Mouse (Mus musculus) left cerebral cortex, postnatal 10 days (tissue): ENCODE measurements around the gene Neurl4. TPM values are rescaled to one million over a fixed set of nuclear protein-coding genes. Genes with fewer than 3 reads are reported as not detected.
"Not testable (repeated sequence)": the region's sequence is repeated elsewhere in the genome, so short reads cannot be mapped to it uniquely, and the experiment has no call there.

Experiments
- DNase-seq, 2 experiments: peaks; one replicate each; pipeline ENCODE4 v3.0.0; 2021 to 2022; ENCODE audit warnings: low spot score in 2 of 2, mixed read lengths in 1 of 2; ENCODE audit errors: extremely low spot score in 1 of 2
- intact Hi-C: fragments of 180-260 bp; cut with DNase I; formaldehyde crosslinking; loops from one replicate; pipeline ENCODE4 v1.15.1; 2025
- total RNA-seq, 2 experiments: library from RNA; stranded (reverse); gene quantifications; 2 replicates each; pipeline ENCODE4 v1.2.3; 2021

The Neurl4 gene
- total RNA-seq, 2 experiments from 2014 or later: 126 to 129 TPM

DNA sequence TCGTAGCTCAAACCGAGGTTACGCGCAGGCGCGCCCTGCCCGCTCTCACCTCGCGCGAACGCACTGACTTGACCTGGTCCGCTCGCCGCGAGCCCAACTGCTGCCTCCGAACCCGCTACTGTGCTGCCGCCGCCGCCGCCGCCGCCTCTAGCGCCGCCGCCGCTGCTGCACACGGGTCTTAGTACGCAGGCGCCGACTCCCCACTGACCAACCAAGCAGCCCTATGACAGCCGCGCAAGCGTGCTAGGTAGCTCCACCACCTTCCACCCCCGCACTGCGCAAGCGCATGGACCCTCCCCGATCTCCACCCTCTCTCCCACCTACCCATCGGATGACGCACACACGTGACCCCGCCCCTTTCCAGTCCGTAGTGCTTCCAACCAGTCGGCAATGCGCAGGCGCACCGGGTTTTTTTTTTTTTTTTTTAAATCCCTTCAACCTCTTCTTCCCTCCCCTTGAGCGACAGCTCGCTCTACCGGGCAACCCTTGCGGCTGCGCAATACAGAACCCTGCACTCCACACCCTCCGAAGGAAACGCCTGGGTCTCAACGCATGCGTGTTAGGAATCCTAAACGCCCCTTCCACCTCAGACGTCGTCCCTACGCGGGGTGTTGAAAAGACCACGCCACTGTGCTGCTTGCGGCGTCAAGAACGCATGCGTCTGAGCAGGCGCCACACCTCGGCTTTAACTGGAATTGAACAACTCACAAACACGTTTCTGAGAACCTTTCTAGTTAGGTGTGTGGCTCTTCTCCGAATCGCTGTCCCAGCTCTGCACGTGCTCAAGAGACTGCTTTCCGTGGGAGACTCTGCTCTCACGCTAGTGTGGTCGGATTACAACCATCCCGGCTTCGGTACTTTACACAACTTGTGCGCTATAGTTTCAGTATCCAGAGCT lies 20.5 kb downstream of the Neurl4 start, which contains the start of gene Eif5a:
Gene Eif5a, minus strand, starts transcription at position 845 of the 898 bp plus-strand sequence.
- intact Hi-C loops: no loop called here
- DNase-seq: peak; percentile 100

DNA sequence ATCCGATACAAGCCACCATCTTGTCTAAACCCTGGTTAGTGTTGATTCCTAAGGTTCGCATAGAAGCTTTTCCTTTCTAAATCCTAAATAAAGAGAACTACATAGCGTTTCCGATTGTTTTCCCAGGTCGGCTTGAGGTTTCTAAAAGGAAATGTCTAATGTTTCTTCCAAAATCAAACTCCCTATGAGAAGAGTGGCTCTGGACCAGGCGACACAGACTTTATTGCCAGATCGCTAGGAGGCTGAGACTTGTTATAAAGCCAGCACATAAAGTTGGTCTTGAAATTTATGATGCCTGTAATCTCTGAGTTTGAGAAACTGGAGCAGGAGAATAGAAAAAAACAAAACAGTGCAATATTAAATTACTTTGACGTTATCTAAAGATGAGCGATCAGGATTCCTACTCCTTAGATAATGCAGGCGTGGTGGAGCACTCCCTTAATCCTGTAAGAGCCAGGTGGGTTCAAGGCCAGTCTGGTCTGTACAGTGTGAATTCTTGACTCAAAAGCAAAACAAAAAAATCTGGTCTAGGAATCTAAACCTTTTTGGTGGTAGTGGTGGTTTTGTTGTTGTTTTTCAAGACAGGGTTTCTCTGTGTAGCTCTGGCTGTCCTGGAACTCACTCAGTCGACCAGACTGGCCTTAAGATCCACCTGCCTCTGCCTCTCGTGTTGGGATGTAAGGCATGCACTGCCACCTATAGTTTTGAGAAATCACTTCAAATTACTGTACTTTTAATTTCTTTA lies 21.3 kb downstream of the Neurl4 start:
- no peak for DNase-seq
- intact Hi-C loops: no loop called here

DNA sequence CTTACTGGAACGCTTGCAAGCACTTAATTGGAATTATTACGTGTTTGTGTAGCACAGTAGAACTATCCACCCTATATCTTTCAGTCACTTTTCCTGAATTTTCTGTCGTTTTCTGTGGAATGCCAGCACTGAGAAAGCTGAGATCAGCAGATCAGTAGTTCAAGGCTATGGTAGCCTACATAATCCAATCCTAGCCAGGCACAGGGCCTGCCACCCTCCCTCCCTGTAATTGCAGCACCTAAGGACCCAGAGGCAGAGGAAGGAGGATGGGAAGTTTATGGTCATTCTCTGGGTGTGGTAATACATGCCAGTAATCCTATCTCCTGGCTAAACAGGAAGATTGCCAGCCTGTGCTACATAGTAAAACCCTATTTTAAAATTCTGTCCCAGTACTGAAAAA lies 21.9 kb downstream of the Neurl4 start:
- no peak for DNase-seq
- intact Hi-C loops: no loop called here

DNA sequence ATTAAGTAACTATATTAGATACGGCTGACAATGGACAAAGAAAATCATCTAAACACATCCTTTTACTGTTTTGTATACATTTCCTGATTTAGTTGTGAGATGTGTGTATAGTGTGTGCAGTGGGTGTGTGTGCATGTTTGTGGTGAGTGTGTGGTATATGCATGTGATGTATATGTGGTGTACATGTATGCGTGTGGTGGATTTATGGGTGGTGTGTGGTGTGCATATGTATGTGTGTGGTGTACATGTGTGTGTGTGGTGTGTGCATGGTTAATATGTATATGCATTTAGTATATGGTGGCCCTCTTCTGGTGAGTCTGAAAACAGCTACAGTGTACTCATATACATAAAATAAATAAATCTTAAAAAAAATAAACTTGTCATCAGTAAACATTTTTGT lies 26.6 kb downstream of the Neurl4 start:
- intact Hi-C loops: no loop called here
- DNase-seq: no peak

DNA sequence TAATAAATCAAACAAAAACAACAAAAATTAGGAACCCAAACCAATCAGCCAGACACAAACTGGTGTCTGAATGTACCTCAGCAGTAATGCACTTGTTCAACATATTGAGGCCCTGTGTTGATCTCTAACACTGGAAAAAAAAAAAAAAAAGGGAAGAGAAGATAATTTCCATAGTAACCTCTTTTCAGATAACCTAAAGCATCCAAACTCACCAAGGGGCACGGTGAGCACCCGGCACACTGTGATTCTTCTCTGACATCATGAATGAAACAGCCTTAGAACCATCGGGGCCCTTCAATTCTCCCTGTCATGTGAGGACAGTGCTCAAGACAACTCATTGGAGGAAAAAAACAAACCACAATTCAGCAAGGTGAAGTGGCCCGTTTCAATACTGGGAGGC lies 28.8 kb downstream of the Neurl4 start:
- intact Hi-C loops: loop anchor here (10.0 kb wide), 1 partner anchor 285 kb away; the partner anchor contains the start of gene Slc16a11
- no peak for DNase-seq

DNA sequence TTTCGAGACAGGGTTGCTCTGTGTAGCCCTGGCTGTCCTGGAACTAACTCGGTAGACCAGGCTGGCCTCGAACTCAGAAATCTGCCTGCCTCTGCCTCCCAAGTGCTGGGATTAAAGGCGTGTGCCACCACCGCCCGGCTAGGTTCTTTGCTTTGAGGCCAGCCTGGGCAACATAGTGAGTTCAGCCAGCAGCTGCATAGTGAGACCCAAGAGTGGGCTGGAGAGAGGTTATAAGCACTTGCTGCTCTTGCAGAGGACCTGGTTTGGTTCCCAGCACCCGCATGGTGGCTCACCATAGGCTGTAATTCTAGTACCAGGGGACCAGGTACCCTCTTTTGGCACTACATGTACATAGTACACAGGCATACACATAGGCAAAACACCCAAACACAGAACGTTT lies 29.3 kb downstream of the Neurl4 start:
- intact Hi-C loops: loop anchor here (10.0 kb wide), 1 partner anchor 285 kb away; the partner anchor contains the start of gene Slc16a11

DNA sequence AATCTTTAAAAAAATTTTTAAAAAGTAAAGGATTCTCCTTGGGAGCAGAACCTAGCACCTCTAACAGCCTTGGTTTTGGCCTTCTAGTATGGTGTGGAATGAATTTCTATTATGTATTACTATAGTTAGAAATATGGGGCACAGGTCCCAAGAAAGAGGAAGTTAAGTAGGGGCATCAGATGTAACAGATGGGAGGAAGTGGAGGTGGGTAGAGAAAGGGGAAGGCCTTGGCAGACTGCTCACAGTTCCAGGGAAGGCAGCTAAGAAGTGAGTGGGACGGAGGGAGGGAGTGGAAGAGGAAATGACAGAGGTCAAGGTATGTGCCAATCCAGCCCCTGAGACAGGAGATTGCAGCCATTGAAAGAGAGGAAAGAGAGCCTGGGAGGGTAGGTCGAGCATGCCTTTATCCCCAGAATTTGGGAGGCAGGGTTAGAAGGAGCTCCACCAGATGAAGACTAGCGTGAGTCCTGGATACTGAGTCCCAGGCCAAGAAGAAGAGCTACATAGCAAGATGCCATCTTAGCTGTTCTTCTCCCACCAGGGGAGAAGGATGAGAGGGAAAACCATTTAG lies 30.2 kb downstream of the Neurl4 start:
- intact Hi-C loops: loop anchor here (10.0 kb wide), 1 partner anchor 284 kb away; the partner anchor contains the start of gene Slc16a11
- no peak for DNase-seq

More for the DNA sequence above, 29.3 kb downstream of the Neurl4 start:
- not testable (repeated sequence) for DNase-seq

DNA sequence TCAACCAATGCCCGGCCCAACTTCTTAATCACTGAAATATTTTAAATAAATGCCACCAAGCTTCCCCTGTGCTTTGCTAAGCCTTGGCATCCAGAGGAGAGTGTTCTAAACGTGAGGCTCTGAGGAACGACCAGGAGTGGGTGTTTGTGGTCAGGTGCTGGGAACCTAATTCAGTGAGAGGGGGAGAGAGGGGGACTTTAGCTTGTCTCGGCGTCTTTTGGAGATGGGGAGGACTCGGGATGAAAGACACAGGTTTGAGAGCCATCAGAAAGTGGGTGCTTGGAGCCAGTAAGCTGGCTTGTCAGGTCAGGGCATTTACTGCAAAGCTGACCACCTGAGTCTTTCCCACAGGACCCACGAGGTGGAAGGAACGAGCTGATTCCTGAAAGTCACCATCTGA lies 30.9 kb downstream of the Neurl4 start:
- DNase-seq: no peak
- intact Hi-C loops: loop anchor here (10.0 kb wide), 1 partner anchor 283 kb away; the partner anchor contains the start of gene Slc16a11

DNA sequence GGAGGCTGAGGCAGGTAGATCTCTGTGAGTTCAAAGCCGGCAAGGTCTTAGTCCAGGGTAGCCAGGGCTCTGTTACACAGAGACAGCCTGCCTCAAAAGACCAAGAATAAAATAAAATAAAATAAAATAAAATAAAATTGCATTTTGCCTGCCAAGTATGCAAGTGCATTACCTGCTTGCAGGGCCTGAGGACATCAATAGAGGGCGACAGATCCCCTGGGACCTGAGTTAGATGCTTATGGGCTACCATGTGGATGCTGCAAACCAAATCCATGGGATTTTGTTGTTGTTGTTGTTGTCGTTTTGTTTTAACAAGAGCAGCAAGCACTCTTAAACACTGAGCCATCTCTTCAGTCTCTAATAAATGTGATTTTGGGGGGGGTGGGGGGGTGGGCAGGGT lies 31.4 kb downstream of the Neurl4 start:
- intact Hi-C loops: loop anchor here (10.0 kb wide), 1 partner anchor 283 kb away; the partner anchor contains the start of gene Slc16a11
- DNase-seq: no peak

DNA sequence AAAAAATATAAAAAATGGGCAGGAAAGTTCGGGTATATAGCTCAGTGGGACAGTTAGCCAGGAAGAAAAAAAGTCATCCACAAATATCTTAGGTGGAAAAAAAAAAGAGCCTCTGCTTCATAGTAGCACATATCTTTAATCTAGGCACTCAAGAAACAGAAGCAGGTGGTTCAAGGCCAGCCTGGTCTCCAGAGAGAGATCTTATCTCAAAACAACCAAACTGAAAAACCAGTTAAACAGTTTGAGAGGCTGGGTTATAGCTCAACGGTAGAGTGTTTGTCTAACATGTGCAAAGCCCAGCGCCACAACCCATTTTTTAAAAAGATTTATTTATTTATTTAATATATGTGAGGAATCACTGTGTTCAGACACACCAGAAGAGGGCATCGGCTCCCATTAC lies 32.2 kb downstream of the Neurl4 start:
- no peak for DNase-seq
- intact Hi-C loops: loop anchor here (10.0 kb wide), 1 partner anchor 282 kb away; the partner anchor contains the start of gene Slc16a11

DNA sequence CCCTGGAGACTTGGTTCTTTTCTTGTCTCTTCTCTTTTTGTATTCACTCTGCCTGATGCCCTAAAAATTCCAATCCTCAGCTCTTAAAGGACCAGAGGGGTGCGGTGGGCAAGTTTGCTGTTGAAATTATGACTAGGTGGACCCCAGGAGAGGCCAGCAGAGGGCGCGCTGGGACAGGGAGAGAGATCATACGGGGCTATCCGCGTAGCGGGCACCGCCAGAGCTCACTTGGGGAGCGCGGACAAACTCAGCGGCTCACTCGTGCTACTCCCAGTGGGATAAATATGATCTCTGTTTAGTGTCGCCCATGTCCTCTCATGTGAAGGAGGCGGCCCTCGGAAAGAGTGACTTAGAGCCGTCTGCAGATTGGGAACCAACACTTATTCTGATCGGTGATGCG lies 33.3 kb downstream of the Neurl4 start:
- intact Hi-C loops: loop anchor here (2.0 to 10.0 kb wide), 2 partner anchors 15 to 281 kb away; partner anchors contain the start of genes Slc16a11 and Slc2a4
- peak; percentile 83 to 94 for DNase-seq

DNA sequence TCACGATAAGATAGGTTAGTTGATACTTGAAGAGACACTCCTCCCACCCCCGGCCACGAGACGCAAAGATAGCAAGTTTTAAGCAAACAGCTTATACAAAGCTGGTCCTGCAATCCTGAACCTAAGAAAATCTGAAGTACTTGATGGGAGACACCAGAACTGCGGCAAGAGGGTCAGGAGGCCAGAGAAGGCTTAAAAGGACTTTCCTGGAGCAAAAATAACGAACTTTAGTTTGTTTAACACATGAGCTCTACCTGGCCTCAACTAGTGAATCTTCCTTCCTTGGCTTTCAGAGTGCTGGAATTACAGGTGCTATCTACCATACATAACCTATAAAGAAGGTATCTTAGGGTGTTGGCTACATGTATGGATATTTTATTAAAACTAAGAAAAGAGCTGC lies 33.8 kb downstream of the Neurl4 start:
- intact Hi-C loops: loop anchor here (2.0 to 10.0 kb wide), 2 partner anchors 14 to 280 kb away; partner anchors contain the start of genes Slc16a11 and Slc2a4
- DNase-seq: no peak

DNA sequence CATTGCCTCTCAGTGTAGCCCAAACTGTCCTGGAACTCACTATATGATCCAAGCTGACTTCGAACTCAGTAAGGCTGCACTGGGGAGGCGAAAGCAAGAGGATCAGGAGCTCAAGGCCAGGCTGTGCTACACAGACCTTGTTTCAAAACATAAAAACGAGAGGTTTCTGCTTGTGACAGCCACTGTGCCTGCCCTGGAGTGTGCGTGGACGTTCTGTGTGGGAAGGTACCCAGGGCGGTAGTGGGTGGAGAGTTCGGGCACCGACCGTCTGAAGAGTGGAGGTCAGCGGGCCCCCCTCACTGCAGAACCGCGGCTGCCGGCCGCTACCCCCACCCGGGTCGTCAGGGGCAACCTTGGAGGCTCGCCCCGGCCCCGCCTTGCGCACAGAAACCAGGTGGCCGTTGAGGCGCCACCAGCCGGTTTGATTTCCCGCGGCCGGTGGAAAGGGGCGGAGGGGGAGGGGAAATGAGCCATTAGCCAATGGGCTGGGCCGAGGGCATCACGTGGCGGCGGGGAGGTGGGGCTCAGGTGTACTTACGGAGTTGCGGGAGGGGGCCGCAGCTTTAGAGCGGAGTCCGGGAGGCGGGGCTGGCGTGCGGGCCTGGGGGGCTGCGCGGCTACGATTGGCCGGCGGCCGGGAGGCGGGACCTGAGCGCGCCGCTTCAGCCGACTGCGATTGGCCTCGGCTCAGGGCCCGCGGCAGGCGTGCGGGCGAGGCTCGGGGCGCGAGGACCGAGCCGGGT lies 34.4 kb downstream of the Neurl4 start, which contains the start of gene Ybx2:
Gene Ybx2, plus strand, starts transcription at position 660 of the 743 bp plus-strand sequence.
- peak; percentile 82 to 91 for DNase-seq
- intact Hi-C loops: loop anchor here (2.0 to 10.0 kb wide), 2 partner anchors 13 to 279 kb away; partner anchors contain the start of genes Slc16a11 and Slc2a4

DNA sequence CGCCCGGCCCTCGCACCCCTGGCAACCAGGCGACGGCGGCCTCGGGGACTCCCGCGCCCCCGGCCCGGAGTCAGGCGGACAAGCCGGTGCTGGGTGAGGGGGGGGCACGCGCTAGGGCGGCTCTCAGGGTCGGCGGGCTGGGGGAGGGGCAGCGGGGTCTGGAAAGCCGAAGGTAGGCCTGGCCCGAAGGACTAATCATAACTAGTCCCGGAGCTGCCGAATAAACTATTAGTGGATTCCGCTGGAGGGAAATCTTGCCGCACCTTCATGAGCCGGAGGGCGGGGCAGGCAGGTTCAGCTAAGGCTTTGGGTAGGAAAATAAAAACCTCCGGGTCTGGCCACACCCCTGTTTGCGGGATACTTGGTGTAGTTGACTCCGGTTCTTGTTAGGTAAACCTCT lies 35.3 kb downstream of the Neurl4 start:
- DNase-seq: peak in 1 of 2 experiments; percentile 61
- intact Hi-C loops: loop anchor here (10.0 kb wide), 1 partner anchor 279 kb away; the partner anchor contains the start of gene Slc16a11

DNA sequence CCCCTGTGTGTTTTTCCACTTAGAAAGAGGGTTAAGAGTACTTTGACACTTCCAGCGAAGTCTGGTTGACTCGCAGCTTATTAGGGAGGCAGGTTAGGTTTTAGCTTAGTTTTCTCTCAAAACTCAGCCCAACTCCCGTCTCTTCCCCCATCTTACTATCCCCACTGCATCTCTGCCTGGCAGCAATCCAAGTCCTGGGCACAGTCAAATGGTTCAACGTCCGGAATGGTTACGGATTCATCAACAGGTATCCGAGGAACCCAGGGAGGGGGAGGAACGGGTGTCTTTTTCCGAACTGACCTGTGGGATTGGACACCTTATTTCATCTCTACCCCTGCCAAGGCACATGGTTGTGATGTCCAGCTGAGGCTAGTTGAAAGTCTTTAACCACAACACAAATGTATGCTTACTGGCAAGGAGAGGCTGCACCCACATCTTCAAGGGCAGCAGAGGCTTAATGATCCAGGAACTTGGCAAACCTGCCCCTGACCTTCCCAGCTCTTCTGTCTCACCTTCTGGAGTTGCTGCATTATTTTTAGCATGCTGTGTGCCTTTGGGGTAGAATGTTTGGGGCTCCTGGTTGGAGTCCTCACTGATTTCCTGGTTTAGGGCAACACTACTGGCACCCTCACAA lies 36.0 kb downstream of the Neurl4 start:
- intact Hi-C loops: loop anchor here (10.0 kb wide), 1 partner anchor 278 kb away; the partner anchor contains the start of gene Slc16a11
- no peak for DNase-seq

DNA sequence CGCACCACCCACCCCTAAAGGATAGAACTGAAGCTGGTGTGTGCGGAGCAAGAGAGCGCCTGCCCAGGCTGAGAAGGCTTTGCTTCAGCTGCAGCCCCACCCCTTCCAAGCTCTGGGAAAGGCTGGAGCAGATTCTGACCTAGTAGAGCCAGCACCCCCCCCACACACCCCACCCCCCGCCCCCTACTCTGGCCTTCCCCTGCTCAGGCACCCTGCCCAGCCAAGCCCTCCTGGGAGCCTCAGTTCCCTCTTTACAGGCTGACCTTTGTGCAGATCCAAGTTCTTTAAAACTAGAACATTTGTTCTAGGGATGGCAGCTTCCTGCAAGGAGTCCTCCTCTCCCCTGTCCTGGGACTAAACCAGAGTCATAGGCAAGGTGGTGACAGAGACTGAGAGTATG lies 36.5 kb downstream of the Neurl4 start:
- intact Hi-C loops: loop anchor here (10.0 kb wide), 1 partner anchor 277 kb away; the partner anchor contains the start of gene Slc16a11
- peak in 1 of 2 experiments; percentile 41 for DNase-seq

DNA sequence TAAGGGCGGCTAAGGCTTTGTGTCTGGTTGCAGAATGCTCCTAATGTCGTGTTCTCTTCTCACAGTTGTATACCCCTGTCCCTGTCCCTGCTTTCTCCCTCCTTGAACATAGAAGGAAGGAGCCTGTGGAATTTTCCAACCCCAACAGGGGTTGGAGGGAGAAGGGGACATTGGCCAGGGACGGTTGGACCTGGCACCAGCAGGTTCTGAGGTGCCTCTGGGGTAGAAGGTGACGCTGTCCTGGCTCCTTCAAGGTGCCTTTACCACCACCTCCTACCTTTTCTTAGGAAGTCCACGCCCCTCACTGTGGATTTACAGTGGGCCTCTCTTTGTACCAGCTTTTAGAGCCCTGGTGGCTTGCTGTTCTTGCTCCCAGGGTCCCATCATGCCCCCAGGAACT lies 37.0 kb downstream of the Neurl4 start:
- DNase-seq: no peak
- intact Hi-C loops: loop anchor here (10.0 kb wide), 1 partner anchor 277 kb away; the partner anchor contains the start of gene Slc16a11
